Mouse (Mus musculus): ENCODE measurements around the gene Ggta1. TPM values are rescaled to one million over a fixed set of nuclear protein-coding genes. Genes with fewer than 3 reads are reported as not detected.
A peak's percentile ranks its signal among the peaks of the same experiment; 100 is the strongest.

Gene Ggta1
- polyA plus RNA-seq, 1 experiment from 2014 or later, result 28.9 TPM

DNA sequence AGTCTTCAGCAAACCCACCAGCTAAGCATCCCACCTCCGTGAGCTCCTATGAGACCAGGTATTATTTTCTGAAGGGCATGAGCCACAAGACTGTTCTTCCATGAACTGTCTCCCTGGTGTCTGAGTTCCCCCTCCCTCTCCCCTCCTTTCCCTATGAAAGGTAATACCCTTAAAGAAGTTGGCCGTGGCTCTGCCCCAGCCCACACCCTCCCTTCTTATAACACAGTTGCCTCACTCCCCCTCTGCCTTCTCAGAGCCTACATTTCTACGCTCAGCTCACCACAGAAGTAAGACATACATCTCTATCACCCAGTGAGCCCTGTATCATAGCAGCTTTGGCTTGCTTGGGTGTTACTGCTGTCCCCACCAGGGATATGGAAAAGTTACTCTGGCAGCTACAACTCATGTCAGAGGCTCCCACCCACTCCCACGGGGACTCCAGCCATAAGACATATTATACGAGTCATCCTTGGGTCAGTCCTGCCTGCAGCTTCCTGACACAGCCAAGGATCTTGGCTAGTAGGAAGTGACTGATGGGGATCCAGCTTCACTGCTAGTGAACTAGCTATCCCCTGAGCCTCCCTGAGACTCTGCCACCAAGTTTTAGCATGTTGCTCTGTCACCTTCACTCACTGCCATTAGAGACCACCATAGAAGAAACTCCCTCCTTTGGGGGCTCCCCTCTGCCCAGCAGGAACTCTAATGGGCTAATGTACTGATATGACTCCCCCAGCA, 33.4 kb upstream of the Ggta1 start:
- Histone ChIP-seq H3K27me3 (ENCODE audit: control insufficient read depth, insufficient read depth, low read length) (no peaks in the 10 kb centered on the region), H3K27ac (ENCODE audit: low read length) (0 out of 2 replicates have a peak overlapping the region, but pooled peaks have one; percentile 30), H3K36me3 (ENCODE audit: control insufficient read depth, insufficient read depth, low read length) (no peaks in the 10 kb centered on the region), H3K9me3 (replicated peaks; ENCODE audit: control insufficient read depth, low read length) (no peaks in the 10 kb centered on the region; the same call in 1 of the 2 replicates), H3K4me1 (ENCODE audit: control insufficient read depth, insufficient read depth, low read length) (peaks cover 9% of the 10 kb centered on the region; the same call in 1 of the 2 replicates), H3K4me3 (replicated peaks; ENCODE audit: low read length) (no peak overlapping the region), H3K9ac (ENCODE audit: low read length) (no peak overlapping the region), H3K4me2 (ENCODE audit: low read depth, low read length) (no peak overlapping the region)
- WGBS, result 44% methylated on average over 5 of the region's 5 CpGs
- ATAC-seq (ENCODE audit: insufficient read depth, low FRiP score), result no peak; the same call in 1 of the 2 replicates

DNA sequence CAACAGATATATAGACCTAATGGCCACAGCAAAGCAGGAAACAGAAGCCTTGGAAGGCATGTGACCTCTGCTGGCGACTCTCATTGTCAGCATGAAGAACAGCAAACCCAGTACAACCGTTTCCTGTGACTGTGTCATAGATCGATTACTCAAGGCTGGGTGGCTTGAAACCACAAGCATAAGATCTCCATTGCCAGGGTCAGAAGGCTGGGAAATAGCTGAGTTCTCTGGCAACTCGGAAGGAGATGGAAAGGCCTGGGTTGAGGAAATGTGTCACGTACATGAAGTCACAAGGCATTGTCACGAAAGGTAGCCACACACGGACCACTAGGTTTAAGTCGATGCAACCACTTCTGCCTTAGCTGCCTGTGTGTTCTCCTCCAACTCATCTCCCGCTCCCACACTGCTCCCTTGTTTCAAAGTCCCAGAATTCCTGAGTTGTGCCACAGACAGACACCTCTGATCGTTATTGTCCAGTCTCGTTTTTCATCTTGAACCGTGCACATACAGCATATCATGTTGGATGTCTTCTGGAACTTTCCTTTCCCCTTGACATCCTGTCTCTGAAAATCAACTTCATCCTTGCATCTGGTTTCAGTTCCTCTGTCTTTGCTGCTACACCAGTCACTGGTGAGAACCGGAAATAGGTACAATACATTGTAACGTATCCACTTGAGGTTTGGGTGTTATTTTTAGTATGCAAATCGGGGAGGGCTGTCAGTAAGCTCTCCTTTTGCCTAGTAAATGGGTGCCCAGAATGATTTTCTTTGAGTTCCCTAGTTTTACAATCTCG, 32.7 kb upstream of the Ggta1 start:
- peak overlapping the region; percentile 62 for H3K27ac ChIP-seq (ENCODE audit: low read length)
- WGBS, result 73% methylated on average over 16 of the region's 16 CpGs

DNA sequence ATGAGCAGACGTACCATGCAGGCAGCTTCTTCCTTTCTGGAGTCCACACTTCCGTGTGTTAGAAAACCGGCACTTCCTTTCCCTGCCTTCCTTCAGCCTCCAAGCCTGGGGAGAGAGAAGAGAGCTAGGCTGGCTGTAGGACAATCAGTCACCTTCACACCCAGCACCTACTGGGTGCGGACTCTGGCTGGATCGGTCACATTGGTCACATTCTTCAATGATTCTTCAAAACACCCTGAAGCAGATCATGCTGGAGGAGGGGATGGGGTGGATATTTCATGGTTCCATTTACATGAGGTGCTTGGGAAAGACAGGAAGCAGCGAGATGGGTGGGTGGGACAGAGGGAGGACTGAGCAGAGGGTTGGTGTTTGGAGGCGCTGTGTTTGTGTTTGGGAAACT, 30.5 kb upstream of the Ggta1 start:
- 76% methylated on average over 7 of the region's 7 CpGs for WGBS

More for the DNA sequence above, 32.7 kb upstream of the Ggta1 start:
- no peak overlapping the region for H3K4me3 ChIP-seq (replicated peaks; ENCODE audit: low read length)
- no peak for ATAC-seq (ENCODE audit: insufficient read depth, low FRiP score)
- H3K9ac ChIP-seq (ENCODE audit: low read length), result no peak overlapping the region
- no peaks in the 10 kb centered on the region; the same call in 1 of the 2 replicates for H3K9me3 ChIP-seq (replicated peaks; ENCODE audit: control insufficient read depth, low read length)
- H3K4me1 ChIP-seq (ENCODE audit: control insufficient read depth, insufficient read depth, low read length), result peaks cover 11% of the 10 kb centered on the region; the same call in 1 of the 2 replicates
- no peaks in the 10 kb centered on the region for H3K27me3 ChIP-seq (ENCODE audit: control insufficient read depth, insufficient read depth, low read length)
- H3K4me2 ChIP-seq (ENCODE audit: low read depth, low read length), result no peak overlapping the region
- H3K36me3 ChIP-seq (ENCODE audit: control insufficient read depth, insufficient read depth, low read length), result no peaks in the 10 kb centered on the region

DNA sequence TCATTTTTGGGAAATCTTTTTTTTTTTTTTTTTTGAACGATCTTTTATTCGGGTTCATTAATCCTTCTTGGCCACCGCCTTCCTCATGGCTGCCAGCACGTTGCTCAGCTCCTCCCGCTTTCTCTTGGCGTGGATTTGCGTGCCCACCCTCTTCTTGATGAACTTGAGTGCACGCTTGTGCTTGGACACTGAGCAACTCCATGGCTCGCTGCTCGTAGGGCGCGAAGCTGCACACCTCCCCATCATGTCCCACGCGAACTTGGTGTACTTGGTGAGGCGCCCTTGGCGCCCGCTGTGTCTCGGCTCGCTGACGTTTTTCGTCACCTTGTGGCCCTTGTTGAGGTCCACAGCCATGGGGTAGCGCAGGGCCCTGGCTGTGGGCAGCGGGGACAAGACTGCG, 28.1 kb upstream of the Ggta1 start:
- no peak overlapping the region for H3K4me2 ChIP-seq (ENCODE audit: low read depth, low read length)
- H3K9me3 ChIP-seq (replicated peaks; ENCODE audit: control insufficient read depth, low read length), result no peaks in the 10 kb centered on the region; the same call in 1 of the 2 replicates
- H3K4me3 ChIP-seq (replicated peaks; ENCODE audit: low read length), result no peak overlapping the region
- no peak for ATAC-seq (ENCODE audit: insufficient read depth, low FRiP score)
- WGBS, result 85% methylated on average over 24 of the region's 24 CpGs
- no peaks in the 10 kb centered on the region for H3K36me3 ChIP-seq (ENCODE audit: control insufficient read depth, insufficient read depth, low read length)
- H3K27ac ChIP-seq (ENCODE audit: low read length), result peak overlapping the region; percentile 39; the same call in 1 of the 2 replicates
- H3K27me3 ChIP-seq (ENCODE audit: control insufficient read depth, insufficient read depth, low read length), result no peaks in the 10 kb centered on the region
- H3K4me1 ChIP-seq (ENCODE audit: control insufficient read depth, insufficient read depth, low read length), result peaks cover 10% of the 10 kb centered on the region
- H3K9ac ChIP-seq (ENCODE audit: low read length), result no peak overlapping the region

More for the DNA sequence above, 30.5 kb upstream of the Ggta1 start:
- H3K9ac ChIP-seq (ENCODE audit: low read length), result no peak overlapping the region
- no peaks in the 10 kb centered on the region for H3K36me3 ChIP-seq (ENCODE audit: control insufficient read depth, insufficient read depth, low read length)
- peaks cover 17% of the 10 kb centered on the region for H3K4me1 ChIP-seq (ENCODE audit: control insufficient read depth, insufficient read depth, low read length)
- no peak overlapping the region for H3K4me3 ChIP-seq (replicated peaks; ENCODE audit: low read length)
- no peak overlapping the region for H3K4me2 ChIP-seq (ENCODE audit: low read depth, low read length)
- H3K27me3 ChIP-seq (ENCODE audit: control insufficient read depth, insufficient read depth, low read length), result no peaks in the 10 kb centered on the region
- no peak for ATAC-seq (ENCODE audit: insufficient read depth, low FRiP score)
- no peaks in the 10 kb centered on the region; the same call in 1 of the 2 replicates for H3K9me3 ChIP-seq (replicated peaks; ENCODE audit: control insufficient read depth, low read length)
- H3K27ac ChIP-seq (ENCODE audit: low read length), result no peak overlapping the region

DNA sequence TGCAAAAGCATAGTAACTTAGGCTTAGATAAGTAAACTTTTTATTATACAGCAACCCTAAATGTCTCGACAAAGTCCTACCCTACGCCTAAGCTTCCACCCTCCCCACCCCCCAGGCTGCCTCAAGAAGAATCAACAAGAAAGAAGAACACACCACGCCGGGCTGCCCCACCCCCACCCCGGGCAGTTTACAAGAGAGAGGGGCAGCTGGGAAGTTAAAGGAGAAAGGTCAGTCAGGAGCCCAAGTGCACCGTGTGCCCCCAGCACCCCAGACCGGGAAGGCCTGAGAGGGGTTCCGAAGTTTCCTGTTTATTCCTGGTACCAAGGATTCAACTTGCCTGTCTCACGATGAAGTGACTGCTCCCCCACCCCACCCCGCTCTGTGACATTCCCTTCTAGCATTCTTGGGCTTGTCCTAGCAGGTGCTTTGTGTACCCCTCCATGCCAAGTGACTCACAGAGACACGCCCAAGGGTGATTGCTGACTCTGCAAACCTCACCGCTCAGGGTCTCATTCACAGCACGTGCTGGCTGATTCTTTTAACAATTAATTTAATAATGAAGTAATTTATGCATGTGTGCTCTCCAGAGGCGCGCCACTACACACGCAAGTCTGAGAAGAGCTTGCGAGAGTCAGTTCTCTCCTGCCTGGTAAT, 27.6 kb upstream of the Ggta1 start:
- ATAC-seq (ENCODE audit: insufficient read depth, low FRiP score), result peak; percentile 72; the same call in 1 of the 2 replicates
- Histone ChIP-seq H3K4me3 (replicated peaks; ENCODE audit: low read length) (no peak overlapping the region), H3K9ac (ENCODE audit: low read length) (peak overlapping the region; percentile 34; the same call in 1 of the 2 replicates), H3K9me3 (replicated peaks; ENCODE audit: control insufficient read depth, low read length) (no peaks in the 10 kb centered on the region; the same call in 1 of the 2 replicates), H3K4me1 (ENCODE audit: control insufficient read depth, insufficient read depth, low read length) (peaks cover 9% of the 10 kb centered on the region), H3K4me2 (ENCODE audit: low read depth, low read length) (peak overlapping the region; percentile 34; the same call in 1 of the 2 replicates), H3K27ac (ENCODE audit: low read length) (peak overlapping the region; percentile 78), H3K27me3 (ENCODE audit: control insufficient read depth, insufficient read depth, low read length) (no peaks in the 10 kb centered on the region), H3K36me3 (ENCODE audit: control insufficient read depth, insufficient read depth, low read length) (no peaks in the 10 kb centered on the region)
- WGBS, result 23% methylated on average over 17 of the region's 17 CpGs

DNA sequence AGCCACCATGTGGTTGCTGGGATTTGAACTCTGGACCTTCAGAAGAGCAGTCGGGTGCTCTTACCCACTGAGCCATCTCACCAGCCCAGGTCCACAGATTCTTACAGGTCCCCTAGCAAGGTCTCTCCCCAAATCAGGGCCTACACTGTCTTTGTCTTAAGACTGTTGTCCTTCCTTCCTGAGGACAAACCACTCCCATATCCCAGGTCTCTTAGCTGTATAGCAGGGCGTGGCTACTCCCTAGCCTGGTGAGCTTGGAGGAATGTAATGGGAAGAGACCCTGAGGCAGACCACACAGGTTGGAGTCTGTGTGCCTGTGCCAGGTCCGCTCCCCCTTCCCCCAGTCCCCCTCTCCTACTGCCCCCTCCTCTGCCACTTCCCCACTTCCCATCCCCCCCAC, 24.7 kb upstream of the Ggta1 start:
- no peaks in the 10 kb centered on the region for H3K9me3 ChIP-seq (replicated peaks; ENCODE audit: control insufficient read depth, low read length)
- no peaks in the 10 kb centered on the region for H3K36me3 ChIP-seq (ENCODE audit: control insufficient read depth, insufficient read depth, low read length)
- no peak overlapping the region for H3K4me2 ChIP-seq (ENCODE audit: low read depth, low read length)
- WGBS, result 77% methylated on average over 3 of the region's 3 CpGs
- no peak overlapping the region for H3K27ac ChIP-seq (ENCODE audit: low read length)
- H3K27me3 ChIP-seq (ENCODE audit: control insufficient read depth, insufficient read depth, low read length), result no peaks in the 10 kb centered on the region
- peaks cover 9% of the 10 kb centered on the region for H3K4me1 ChIP-seq (ENCODE audit: control insufficient read depth, insufficient read depth, low read length)
- H3K9ac ChIP-seq (ENCODE audit: low read length), result no peak overlapping the region
- no peak overlapping the region for H3K4me3 ChIP-seq (replicated peaks; ENCODE audit: low read length)
- ATAC-seq (ENCODE audit: insufficient read depth, low FRiP score), result no peak

DNA sequence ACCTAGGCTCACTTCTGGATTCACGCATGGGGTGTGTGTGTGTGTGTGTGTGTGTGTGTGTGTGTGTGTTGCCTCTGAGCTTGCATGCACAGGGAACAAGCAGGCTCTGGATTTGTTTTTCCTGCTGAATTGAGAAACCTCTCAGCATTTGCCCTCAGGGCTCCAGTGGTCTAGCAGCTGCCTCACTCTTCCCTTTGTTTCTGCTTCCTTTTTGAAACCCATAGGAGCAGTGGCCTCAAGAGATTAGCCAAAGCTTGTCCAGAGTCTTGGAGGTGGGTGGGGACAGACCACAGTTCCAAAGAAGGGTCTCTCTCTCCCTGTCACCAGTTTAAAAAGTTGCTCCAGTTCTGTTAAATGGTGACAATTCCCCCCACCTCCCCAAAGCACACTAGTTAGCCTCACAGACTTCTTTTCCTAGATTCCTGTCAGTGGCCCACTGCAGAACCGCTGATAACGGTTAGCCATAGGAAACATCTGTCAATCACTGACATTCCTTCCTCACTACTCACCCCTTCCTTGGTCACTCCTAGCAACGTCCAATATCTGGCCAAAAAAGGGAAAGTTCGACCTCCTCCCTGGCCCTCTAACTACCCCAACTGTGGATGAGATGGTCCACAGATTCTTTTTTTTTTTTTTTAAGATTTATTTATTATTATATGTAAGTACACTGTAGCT, 24.1 kb upstream of the Ggta1 start:
- Histone ChIP-seq H3K9ac (ENCODE audit: low read length) (no peak overlapping the region), H3K9me3 (replicated peaks; ENCODE audit: control insufficient read depth, low read length) (no peaks in the 10 kb centered on the region), H3K4me1 (ENCODE audit: control insufficient read depth, insufficient read depth, low read length) (peaks cover 9% of the 10 kb centered on the region), H3K27ac (ENCODE audit: low read length) (0 out of 2 replicates have a peak overlapping the region, but pooled peaks have one; percentile 34), H3K27me3 (ENCODE audit: control insufficient read depth, insufficient read depth, low read length) (no peaks in the 10 kb centered on the region), H3K36me3 (ENCODE audit: control insufficient read depth, insufficient read depth, low read length) (no peaks in the 10 kb centered on the region), H3K4me3 (replicated peaks; ENCODE audit: low read length) (no peak overlapping the region), H3K4me2 (ENCODE audit: low read depth, low read length) (no peak overlapping the region)
- ATAC-seq (ENCODE audit: insufficient read depth, low FRiP score), result no peak
- 33% methylated on average over 5 of the region's 5 CpGs for WGBS

DNA sequence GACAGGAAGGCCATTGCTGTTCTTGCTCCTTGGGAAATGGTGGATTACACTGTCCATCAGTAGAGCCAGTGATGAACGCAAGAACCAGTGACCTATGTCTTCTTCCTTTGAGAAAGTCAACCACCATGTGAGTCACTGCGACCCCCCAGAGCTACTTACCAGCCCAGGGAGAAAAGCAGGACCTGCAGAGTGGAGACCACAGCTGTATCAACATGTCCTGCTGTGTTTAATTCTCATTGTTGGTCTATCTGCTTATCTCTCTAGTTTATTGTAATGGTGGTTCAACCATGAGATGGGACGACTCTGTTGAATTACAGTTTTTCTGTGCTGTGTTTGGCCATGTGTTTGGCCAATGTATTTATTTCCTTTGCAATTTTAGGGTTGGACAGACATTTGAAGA, 21.1 kb upstream of the Ggta1 start:
- no peak overlapping the region for H3K27ac ChIP-seq (ENCODE audit: low read length)
- no peaks in the 10 kb centered on the region for H3K27me3 ChIP-seq (ENCODE audit: control insufficient read depth, insufficient read depth, low read length)
- H3K36me3 ChIP-seq (ENCODE audit: control insufficient read depth, insufficient read depth, low read length), result no peaks in the 10 kb centered on the region
- ATAC-seq (ENCODE audit: insufficient read depth, low FRiP score), result no peak
- H3K9me3 ChIP-seq (replicated peaks; ENCODE audit: control insufficient read depth, low read length), result no peaks in the 10 kb centered on the region
- peaks cover 6% of the 10 kb centered on the region for H3K4me1 ChIP-seq (ENCODE audit: control insufficient read depth, insufficient read depth, low read length)
- H3K9ac ChIP-seq (ENCODE audit: low read length), result no peak overlapping the region
- no peak overlapping the region for H3K4me2 ChIP-seq (ENCODE audit: low read depth, low read length)
- 81% methylated on average over 3 of the region's 3 CpGs for WGBS
- H3K4me3 ChIP-seq (replicated peaks; ENCODE audit: low read length), result no peak overlapping the region
